Mouse (Mus musculus): ENCODE measurements around the gene Sec61a1. TPM values are rescaled to one million over a fixed set of nuclear protein-coding genes. Genes with fewer than 3 reads are reported as not detected.

Gene Sec61a1
- polyA plus RNA-seq, 1 experiment from 2014 or later: 274 TPM

GRCm38 (mm10) chr6:88521821-88522220 lies 3.1 kb upstream of the Sec61a1 start:
- Histone ChIP-seq H3K27ac (ENCODE audit: low read length) (no peak overlapping the region), H3K4me1 (ENCODE audit: insufficient read depth, low read length) (peaks cover 16% of the 10 kb centered on the region), H3K9ac (replicated peaks; ENCODE audit: low read length) (no peak overlapping the region), H3K27me3 (ENCODE audit: insufficient read depth, low read length) (no peaks in the 10 kb centered on the region), H3K9me3 (ENCODE audit: low read length) (no peaks in the 10 kb centered on the region), H3K36me3 (ENCODE audit: insufficient read depth, low read length) (0 out of 2 replicates have a peak, but pooled peaks cover under 1% of the 10 kb centered on the region), H3K4me2 (replicated peaks; ENCODE audit: low read depth, low read length) (no peak overlapping the region), H3K4me3 (ENCODE audit: low read length) (no peak overlapping the region)
- ATAC-seq (ENCODE audit: low FRiP score, low TSS enrichment): no peak
- WGBS: 84% methylated on average over 7 of the region's 7 CpGs

GRCm38 (mm10) chr6:88517701-88518403 lies 853 bp downstream of the Sec61a1 start:
- H3K27me3 ChIP-seq (ENCODE audit: insufficient read depth, low read length): no peaks in the 10 kb centered on the region
- peak overlapping the region; percentile 86 for H3K27ac ChIP-seq (ENCODE audit: low read length)
- H3K9ac ChIP-seq (replicated peaks; ENCODE audit: low read length): peak overlapping the region; percentile 97
- H3K4me3 ChIP-seq (ENCODE audit: low read length): peak overlapping the region; percentile 99
- no peaks in the 10 kb centered on the region for H3K9me3 ChIP-seq (ENCODE audit: low read length)
- H3K4me2 ChIP-seq (replicated peaks; ENCODE audit: low read depth, low read length): peak overlapping the region; percentile 84
- 5% methylated on average over 18 of the region's 18 CpGs for WGBS
- ATAC-seq (ENCODE audit: low FRiP score, low TSS enrichment): no peak
- H3K36me3 ChIP-seq (ENCODE audit: insufficient read depth, low read length): peaks cover 34% of the 10 kb centered on the region
- peaks cover 20% of the 10 kb centered on the region for H3K4me1 ChIP-seq (ENCODE audit: insufficient read depth, low read length)

DNA sequence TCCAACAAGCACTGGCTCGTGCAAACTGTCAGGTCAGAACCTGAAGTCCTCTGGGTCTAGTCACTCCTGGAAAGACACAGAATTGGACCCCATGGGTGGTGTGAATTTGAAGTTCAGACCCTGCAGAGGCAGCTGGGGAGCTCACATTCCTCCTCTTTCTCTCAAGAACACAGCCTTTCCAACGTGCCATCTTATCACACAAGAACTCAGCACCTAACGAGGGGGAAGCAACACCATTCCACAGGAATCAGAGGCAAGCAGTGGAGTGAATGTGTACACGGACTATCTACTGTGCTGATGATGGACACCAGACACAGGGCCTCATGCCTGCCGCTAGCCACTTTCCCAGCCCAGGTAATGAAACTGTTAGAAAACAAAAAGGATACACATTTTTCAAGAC lies 2.0 kb downstream of the Sec61a1 start:
- H3K9me3 ChIP-seq (ENCODE audit: low read length): no peaks in the 10 kb centered on the region
- ATAC-seq (ENCODE audit: low FRiP score, low TSS enrichment): no peak
- 66% methylated on average over 5 of the region's 5 CpGs for WGBS
- no peaks in the 10 kb centered on the region for H3K27me3 ChIP-seq (ENCODE audit: insufficient read depth, low read length)
- peaks cover 20% of the 10 kb centered on the region for H3K4me1 ChIP-seq (ENCODE audit: insufficient read depth, low read length)
- peak overlapping the region; percentile 84 for H3K4me2 ChIP-seq (replicated peaks; ENCODE audit: low read depth, low read length)
- peak overlapping the region; percentile 99 for H3K4me3 ChIP-seq (ENCODE audit: low read length)
- peaks cover 46% of the 10 kb centered on the region for H3K36me3 ChIP-seq (ENCODE audit: insufficient read depth, low read length)
- no peak overlapping the region for H3K27ac ChIP-seq (ENCODE audit: low read length)
- peak overlapping the region; percentile 27; the same call in 1 of the 2 replicates for H3K9ac ChIP-seq (replicated peaks; ENCODE audit: low read length)

DNA sequence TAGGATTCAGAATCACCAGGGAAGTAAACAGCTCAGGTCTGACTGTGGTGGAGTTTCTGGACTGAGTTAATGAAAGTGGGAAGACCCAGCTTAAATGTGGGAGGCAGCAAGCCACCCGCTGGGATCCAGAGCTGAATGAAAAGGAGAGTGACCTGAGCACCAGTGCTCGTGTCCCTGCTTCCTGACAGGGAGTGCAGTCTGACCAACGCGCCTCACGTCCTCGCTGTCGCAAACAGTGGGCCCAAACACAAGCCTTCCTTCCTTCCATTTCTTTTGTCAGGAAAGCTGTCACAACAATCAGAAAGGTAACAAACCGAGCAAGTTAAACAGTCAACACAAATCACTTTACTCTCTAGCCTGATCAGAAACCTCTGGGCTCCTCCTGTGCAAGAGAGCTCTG lies 2.7 kb downstream of the Sec61a1 start:
- Histone ChIP-seq H3K27ac (ENCODE audit: low read length) (no peak overlapping the region), H3K9me3 (ENCODE audit: low read length) (no peaks in the 10 kb centered on the region), H3K9ac (replicated peaks; ENCODE audit: low read length) (no peak overlapping the region), H3K4me2 (replicated peaks; ENCODE audit: low read depth, low read length) (no peak overlapping the region), H3K4me3 (ENCODE audit: low read length) (no peak overlapping the region), H3K36me3 (ENCODE audit: insufficient read depth, low read length) (peaks cover 53% of the 10 kb centered on the region), H3K27me3 (ENCODE audit: insufficient read depth, low read length) (no peaks in the 10 kb centered on the region), H3K4me1 (ENCODE audit: insufficient read depth, low read length) (peaks cover 20% of the 10 kb centered on the region)
- WGBS: 77% methylated on average over 8 of the region's 8 CpGs
- no peak for ATAC-seq (ENCODE audit: low FRiP score, low TSS enrichment)

- 91% methylated on average over 4 of the region's 4 CpGs for WGBS
- no peak overlapping the region for H3K4me3 ChIP-seq (ENCODE audit: low read length)
- peaks cover 67% of the 10 kb centered on the region for H3K36me3 ChIP-seq (ENCODE audit: insufficient read depth, low read length)
- H3K27ac ChIP-seq (ENCODE audit: low read length): no peak overlapping the region
- peaks cover 18% of the 10 kb centered on the region for H3K4me1 ChIP-seq (ENCODE audit: insufficient read depth, low read length)
- no peaks in the 10 kb centered on the region for H3K9me3 ChIP-seq (ENCODE audit: low read length)
- no peak overlapping the region for H3K4me2 ChIP-seq (replicated peaks; ENCODE audit: low read depth, low read length)
- ATAC-seq (ENCODE audit: low FRiP score, low TSS enrichment): no peak
- no peaks in the 10 kb centered on the region for H3K27me3 ChIP-seq (ENCODE audit: insufficient read depth, low read length)
- no peak overlapping the region for H3K9ac ChIP-seq (replicated peaks; ENCODE audit: low read length)
These were observed 4.2 kb downstream of the Sec61a1 start for GRCm38 (mm10) chr6:88514546-88514945.

GRCm38 (mm10) chr6:88513984-88514383 lies 4.7 kb downstream of the Sec61a1 start:
- WGBS: 89% methylated on average over 8 of the region's 8 CpGs
- no peak overlapping the region for H3K4me3 ChIP-seq (ENCODE audit: low read length)
- no peaks in the 10 kb centered on the region for H3K27me3 ChIP-seq (ENCODE audit: insufficient read depth, low read length)
- peaks cover 14% of the 10 kb centered on the region for H3K4me1 ChIP-seq (ENCODE audit: insufficient read depth, low read length)
- H3K36me3 ChIP-seq (ENCODE audit: insufficient read depth, low read length): peaks cover 72% of the 10 kb centered on the region
- H3K9ac ChIP-seq (replicated peaks; ENCODE audit: low read length): no peak overlapping the region
- no peak overlapping the region for H3K4me2 ChIP-seq (replicated peaks; ENCODE audit: low read depth, low read length)
- no peak overlapping the region for H3K27ac ChIP-seq (ENCODE audit: low read length)
- H3K9me3 ChIP-seq (ENCODE audit: low read length): no peaks in the 10 kb centered on the region
- no peak for ATAC-seq (ENCODE audit: low FRiP score, low TSS enrichment)

DNA sequence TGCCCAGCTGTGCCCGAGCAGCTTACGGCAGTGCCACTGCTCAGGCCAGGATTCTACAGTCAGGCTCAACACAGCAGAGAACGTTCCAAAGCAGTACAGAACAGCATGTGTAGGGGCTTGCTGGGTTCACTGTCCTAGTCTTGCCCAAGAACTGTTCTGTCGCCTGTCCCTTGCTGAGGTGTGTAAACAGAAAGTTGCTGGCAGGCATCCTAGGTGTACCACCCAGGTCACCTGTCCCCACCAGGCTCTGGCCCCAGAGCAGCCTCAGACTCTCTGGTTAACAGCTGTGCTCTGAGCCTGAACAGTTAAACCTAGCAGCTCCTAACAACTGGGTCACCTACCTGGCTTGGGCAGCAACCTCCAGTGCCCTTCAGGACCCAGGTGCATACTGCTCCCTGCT lies 15.7 kb downstream of the Sec61a1 start:
- Histone ChIP-seq H3K4me1 (ENCODE audit: insufficient read depth, low read length) (peaks cover 11% of the 10 kb centered on the region; the same call in 1 of the 2 replicates), H3K9ac (replicated peaks; ENCODE audit: low read length) (no peak overlapping the region), H3K9me3 (ENCODE audit: low read length) (no peaks in the 10 kb centered on the region), H3K27me3 (ENCODE audit: insufficient read depth, low read length) (no peaks in the 10 kb centered on the region), H3K4me3 (ENCODE audit: low read length) (no peak overlapping the region), H3K27ac (ENCODE audit: low read length) (no peak overlapping the region), H3K4me2 (replicated peaks; ENCODE audit: low read depth, low read length) (no peak overlapping the region), H3K36me3 (ENCODE audit: insufficient read depth, low read length) (peaks cover 61% of the 10 kb centered on the region)
- WGBS: 90% methylated on average over 4 of the region's 4 CpGs
- no peak for ATAC-seq (ENCODE audit: low FRiP score, low TSS enrichment)

DNA sequence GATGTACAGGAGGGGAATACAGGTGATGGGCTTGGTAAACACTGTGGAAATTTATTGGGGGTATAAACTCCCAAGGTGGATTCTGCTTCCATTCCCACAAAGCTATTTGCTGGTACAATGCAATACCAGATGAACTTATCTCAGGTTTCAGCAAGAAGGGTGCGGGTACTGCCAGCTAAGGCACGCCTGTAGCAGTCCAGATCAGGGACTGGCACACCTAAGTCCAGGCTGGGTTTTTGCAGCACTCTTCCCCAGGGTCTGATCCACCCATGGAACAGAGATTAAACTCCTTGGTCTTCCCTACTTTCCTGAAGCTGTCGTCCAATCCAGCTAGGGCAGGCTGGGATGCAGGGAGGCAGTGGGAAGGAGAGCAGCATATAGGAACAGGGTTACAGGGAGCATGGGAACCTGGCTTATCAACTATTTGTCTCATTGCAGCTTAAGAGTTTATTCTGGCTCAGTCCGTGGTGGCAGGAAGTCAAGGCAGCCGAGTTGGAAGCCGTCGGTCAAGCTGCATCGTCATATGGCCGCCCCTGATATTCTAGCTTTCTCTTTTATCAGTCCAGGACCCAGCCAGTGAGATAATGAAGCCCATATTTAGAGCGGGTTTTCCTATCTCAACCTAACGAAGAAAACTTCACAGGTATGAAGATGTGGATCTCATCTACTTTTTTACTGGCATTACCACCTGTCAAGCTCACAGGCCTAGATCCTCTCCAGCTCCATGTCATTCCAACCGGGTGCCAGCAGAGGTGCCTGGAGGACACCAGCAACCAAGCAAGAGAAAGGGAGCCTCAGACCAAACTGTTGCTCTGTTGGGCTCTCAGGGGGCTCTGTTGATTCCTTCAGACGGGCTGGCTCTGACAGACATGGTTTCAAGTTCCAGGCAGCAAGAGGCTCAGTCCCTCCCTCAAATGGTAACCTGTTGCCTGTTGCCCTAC lies 16.4 kb downstream of the Sec61a1 start:
- no peak overlapping the region for H3K27ac ChIP-seq (ENCODE audit: low read length)
- WGBS: 76% methylated on average over 13 of the region's 13 CpGs

DNA sequence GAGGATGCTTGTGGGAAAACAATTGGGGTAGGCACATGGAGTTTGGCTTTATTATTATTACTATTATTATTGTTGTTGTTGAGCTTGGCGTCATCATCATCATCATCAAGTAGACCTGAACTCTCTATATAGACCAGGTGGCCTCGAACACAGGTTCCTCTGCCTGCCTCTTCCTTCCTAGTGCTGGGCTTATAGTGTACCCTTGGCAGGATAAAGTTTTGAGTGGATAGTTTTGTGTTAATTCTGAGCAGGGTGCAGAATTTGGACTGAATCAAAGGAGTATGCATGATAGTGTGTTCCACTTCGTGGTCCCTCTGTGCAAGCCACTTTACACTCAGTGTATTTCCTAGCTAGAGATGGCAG lies 18.3 kb downstream of the Sec61a1 start:
- Histone ChIP-seq H3K9me3 (ENCODE audit: low read length) (no peaks in the 10 kb centered on the region), H3K36me3 (ENCODE audit: insufficient read depth, low read length) (peaks cover 50% of the 10 kb centered on the region), H3K27me3 (ENCODE audit: insufficient read depth, low read length) (no peaks in the 10 kb centered on the region), H3K4me1 (ENCODE audit: insufficient read depth, low read length) (peaks cover 11% of the 10 kb centered on the region; the same call in 1 of the 2 replicates), H3K4me2 (replicated peaks; ENCODE audit: low read depth, low read length) (peak overlapping the region; percentile 96), H3K9ac (replicated peaks; ENCODE audit: low read length) (peak overlapping the region; percentile 72), H3K4me3 (ENCODE audit: low read length) (peak overlapping the region; percentile 48), H3K27ac (ENCODE audit: low read length) (no peak overlapping the region)
- WGBS: 3% methylated on average over 3 of the region's 3 CpGs
- ATAC-seq (ENCODE audit: low FRiP score, low TSS enrichment): no peak

More for the DNA sequence above, 16.4 kb downstream of the Sec61a1 start:
- ATAC-seq (ENCODE audit: low FRiP score, low TSS enrichment): no peak
- Histone ChIP-seq H3K4me2 (replicated peaks; ENCODE audit: low read depth, low read length) (no peak overlapping the region), H3K9me3 (ENCODE audit: low read length) (no peaks in the 10 kb centered on the region), H3K36me3 (ENCODE audit: insufficient read depth, low read length) (peaks cover 60% of the 10 kb centered on the region), H3K4me1 (ENCODE audit: insufficient read depth, low read length) (peaks cover 11% of the 10 kb centered on the region; the same call in 1 of the 2 replicates), H3K9ac (replicated peaks; ENCODE audit: low read length) (no peak overlapping the region), H3K4me3 (ENCODE audit: low read length) (no peak overlapping the region), H3K27me3 (ENCODE audit: insufficient read depth, low read length) (no peaks in the 10 kb centered on the region)

Measured in kidney, embryonic 16.5 days (tissue).